Comparison of ENCODE assay signal across 15 mouse cellular contexts in the genomic region with DNA sequence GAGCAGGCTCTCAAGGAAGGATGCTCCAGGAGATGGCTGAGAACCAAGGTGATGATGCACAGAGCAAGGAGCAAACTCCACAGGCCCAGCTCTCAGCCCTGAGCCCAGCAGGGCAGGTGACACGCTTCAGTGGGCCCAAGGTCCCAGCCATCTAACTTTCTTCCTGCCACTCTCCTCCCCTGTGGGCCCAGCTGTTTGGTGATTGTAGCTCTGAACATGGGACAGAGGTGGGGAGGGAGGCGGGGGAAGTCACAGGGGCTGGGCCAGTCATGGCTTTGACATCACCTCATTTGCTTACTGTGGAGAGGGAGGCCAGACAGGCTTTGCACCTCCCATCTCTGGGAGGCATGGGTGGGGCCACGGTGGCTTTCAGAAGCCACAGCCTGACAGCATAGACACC. TPM values are rescaled to one million over a fixed set of nuclear protein-coding genes. Genes with fewer than 3 reads are reported as not detected.
A peak's percentile ranks its signal among the peaks of the same experiment; 100 is the strongest.
DNase-seq lines count a peak whose midpoint lies in the region.
"Had no signal": no experiment of that assay in that cellular context is flagged by ENCODE, and none has a peak within 500 bp of the region (broad histone marks: within the 10 kb centered on the region; RNA-seq: fewer than 3 reads in every experiment).

Bsnd (minus strand) TSS at position 168 of the 400 bp plus-strand sequence.

- intact Hi-C loops in left cerebral cortex, postnatal 25 days (cut with DNase I) = no loop called here

- DNase-seq in thymus, postnatal 4 days = peak; percentile 36
- DNase-seq in thymus, postnatal 10 days (ENCODE audit: low spot score in 2 of 2) = no peak
- DNase-seq in kidney, adult 8-10 months = peak; percentile 73 to 82
- peak; percentile 76 to 78 for DNase-seq in kidney, postnatal 36 days
- DNase-seq in left cerebral cortex, postnatal 25 days (ENCODE audit: low spot score in 2 of 2) = no peak
- no peak for DNase-seq in gastrocnemius, postnatal 25 days
- DNase-seq in cerebellum, adult 9-11 months = no peak
- no peak for DNase-seq in right cerebral cortex, adult 18-20 months
- DNase-seq: cerebellum, postnatal 25 days; heart, adult 2 months; lung, adult 2 months; midbrain, embryonic 14.5 days; right cerebral cortex, postnatal 4 days had no signal

RNA-seq across cellular contexts. Expression of gene Bsnd, which starts in this region (rescaled TPM):
- not detected for total RNA-seq in left cerebral cortex, postnatal 25 days (2021)
- total RNA-seq in gastrocnemius, postnatal 25 days (2021) = not detected
- total RNA-seq: gastrocnemius, adult 18-20 months; heart, adult 2 months; left cerebral cortex, adult 8-10 months had no signal

Comparison
In these comparisons a context has a peak if more than half of its experiments do, and no peak if none do; other contexts are left out.
1. DNase-seq: peak in thymus, postnatal 4 days (single experiment), kidney, adult 8-10 months (2 of 2) and kidney, postnatal 36 days (2 of 2); none in thymus, postnatal 10 days (0 of 2), left cerebral cortex, postnatal 25 days (0 of 2), gastrocnemius, postnatal 25 days (single experiment), cerebellum, adult 9-11 months (single experiment) and right cerebral cortex, adult 18-20 months (single experiment).